Mouse (Mus musculus) embryo, embryonic 9.5 days (tissue): ENCODE measurements around the gene Agbl5.

Experiments
- DNase-seq: peaks from one replicate; pipeline ENCODE4 v3.0.0-alpha.2; 2017; ENCODE audit errors: extremely low spot score

The Agbl5 gene

GRCm38 (mm10) chr5:30887858-30888336 lies 597 bp upstream of the Agbl5 start:
- DNase-seq = peak; percentile 98

- DNase-seq = peak; percentile 94
These were observed 727 bp downstream of the Agbl5 start for GRCm38 (mm10) chr5:30889088-30889754.

- DNase-seq = no peak
These were observed 1.9 kb downstream of the Agbl5 start for GRCm38 (mm10) chr5:30890375-30890774.

- no peak for DNase-seq
These were observed 13.4 kb downstream of the Agbl5 start for GRCm38 (mm10) chr5:30901860-30902259.

GRCm38 (mm10) chr5:30907413-30908059 lies 19.0 kb downstream of the Agbl5 start, which contains the start of gene Ost4:
TSS of gene Ost4 (minus strand) at chr5:30907788.
- peak; percentile 96 for DNase-seq

- peak; percentile 36 for DNase-seq
These were observed 20.2 kb downstream of the Agbl5 start for GRCm38 (mm10) chr5:30908426-30909299.

- peak; percentile 29 for DNase-seq
These were observed 20.8 kb downstream of the Agbl5 start for GRCm38 (mm10) chr5:30909300-30909659.

- no peak for DNase-seq
These were observed 21.4 kb downstream of the Agbl5 start for GRCm38 (mm10) chr5:30909863-30910262.

GRCm38 (mm10) chr5:30910481-30910880 lies 22.0 kb downstream of the Agbl5 start:
- no peak for DNase-seq

- DNase-seq = no peak
These were observed 23.7 kb downstream of the Agbl5 start for GRCm38 (mm10) chr5:30912156-30912555.

- DNase-seq = peak; percentile 89
These were observed 24.8 kb downstream of the Agbl5 start, which contains the start of gene Emilin1 for GRCm38 (mm10) chr5:30913060-30913841. TSS of gene Emilin1 (plus strand) at chr5:30913402.

GRCm38 (mm10) chr5:30914101-30914635 lies 25.7 kb downstream of the Agbl5 start:
- DNase-seq = peak; percentile 28

- no peak for DNase-seq
These were observed 26.4 kb downstream of the Agbl5 start for GRCm38 (mm10) chr5:30914849-30915248.

- DNase-seq = no peak
These were observed 27.0 kb downstream of the Agbl5 start for GRCm38 (mm10) chr5:30915456-30915855.

- peak; percentile 87 for DNase-seq
These were observed 27.5 kb downstream of the Agbl5 start for GRCm38 (mm10) chr5:30915974-30916433.

GRCm38 (mm10) chr5:30916841-30917240 lies 28.3 kb downstream of the Agbl5 start:
- DNase-seq = no peak

- no peak for DNase-seq
These were observed 28.9 kb downstream of the Agbl5 start for GRCm38 (mm10) chr5:30917348-30917747.

GRCm38 (mm10) chr5:30917891-30918670 lies 29.6 kb downstream of the Agbl5 start:
- DNase-seq = no peak

- DNase-seq = no peak
These were observed 30.2 kb downstream of the Agbl5 start for GRCm38 (mm10) chr5:30918691-30919090.
